Mouse (Mus musculus): ENCODE data around the gene Ugt1a2. TPM values are rescaled to one million over a fixed set of nuclear protein-coding genes. Genes with fewer than 3 reads are reported as not detected.

Gene Ugt1a2
- polyA plus RNA-seq, 1 experiment from 2014 or later, result not detected

- Histone ChIP-seq H3K27me3 (no peaks in the 10 kb centered on the region), H3K4me1 (replicated peaks) (peaks cover 16% of the 10 kb centered on the region), H3K9ac (no peak overlapping the region), H3K4me2 (no peak overlapping the region), H3K4me3 (no peak overlapping the region), H3K27ac (no peak overlapping the region), H3K36me3 (peaks cover 29% of the 10 kb centered on the region), H3K9me3 (peaks cover 62% of the 10 kb centered on the region)
- WGBS, result 82% methylated on average over 10 of the region's 10 CpGs
- no peak for ATAC-seq (ENCODE audit: low FRiP score)
Observed at GRCm38 (mm10) chr1:88256886-88257663, 56.7 kb downstream of the Ugt1a2 start.

GRCm38 (mm10) chr1:88257681-88258080, 57.3 kb downstream of the Ugt1a2 start:
- Histone ChIP-seq H3K27ac (no peak overlapping the region), H3K4me2 (no peak overlapping the region), H3K36me3 (peaks cover 35% of the 10 kb centered on the region), H3K4me1 (replicated peaks) (peaks cover 22% of the 10 kb centered on the region), H3K27me3 (no peaks in the 10 kb centered on the region), H3K4me3 (no peak overlapping the region), H3K9me3 (peaks cover 56% of the 10 kb centered on the region), H3K9ac (no peak overlapping the region)
- 79% methylated on average over 6 of the region's 6 CpGs for WGBS
- ATAC-seq (ENCODE audit: low FRiP score), result no peak

GRCm38 (mm10) chr1:88258361-88258760, 58.0 kb downstream of the Ugt1a2 start:
- no peak overlapping the region for H3K27ac ChIP-seq
- H3K4me2 ChIP-seq, result no peak overlapping the region
- WGBS, result 69% methylated on average over 6 of the region's 6 CpGs
- peaks cover 22% of the 10 kb centered on the region for H3K4me1 ChIP-seq (replicated peaks)
- no peak for ATAC-seq (ENCODE audit: low FRiP score)
- H3K4me3 ChIP-seq, result no peak overlapping the region
- H3K27me3 ChIP-seq, result no peaks in the 10 kb centered on the region
- H3K9me3 ChIP-seq, result peaks cover 50% of the 10 kb centered on the region
- no peak overlapping the region for H3K9ac ChIP-seq
- H3K36me3 ChIP-seq, result peaks cover 42% of the 10 kb centered on the region

GRCm38 (mm10) chr1:88258881-88259642, 58.7 kb downstream of the Ugt1a2 start:
- peaks cover 43% of the 10 kb centered on the region for H3K9me3 ChIP-seq
- H3K4me1 ChIP-seq (replicated peaks), result peaks cover 22% of the 10 kb centered on the region
- peaks cover 49% of the 10 kb centered on the region for H3K36me3 ChIP-seq
- H3K4me3 ChIP-seq, result no peak overlapping the region
- H3K27me3 ChIP-seq, result no peaks in the 10 kb centered on the region
- ATAC-seq (ENCODE audit: low FRiP score), result peak; percentile 3
- 0 out of 2 replicates have a peak overlapping the region, but pooled peaks have one; percentile 0 for H3K27ac ChIP-seq
- H3K4me2 ChIP-seq, result no peak overlapping the region
- H3K9ac ChIP-seq, result 0 out of 2 replicates have a peak overlapping the region, but pooled peaks have one; percentile 0
- WGBS, result 78% methylated on average over 8 of the region's 8 CpGs

- peaks cover 37% of the 10 kb centered on the region for H3K9me3 ChIP-seq
- peak; percentile 4 for ATAC-seq (ENCODE audit: low FRiP score)
- peaks cover 54% of the 10 kb centered on the region for H3K36me3 ChIP-seq
- 0 out of 2 replicates have a peak overlapping the region, but pooled peaks have one; percentile 0 for H3K9ac ChIP-seq
- H3K27ac ChIP-seq, result 0 out of 2 replicates have a peak overlapping the region, but pooled peaks have one; percentile 0
- H3K4me3 ChIP-seq, result no peak overlapping the region
- peaks cover 22% of the 10 kb centered on the region for H3K4me1 ChIP-seq (replicated peaks)
- no peaks in the 10 kb centered on the region for H3K27me3 ChIP-seq
- WGBS, result 78% methylated on average over 4 of the region's 4 CpGs
- H3K4me2 ChIP-seq, result no peak overlapping the region
Observed at GRCm38 (mm10) chr1:88259643-88260024, 59.2 kb downstream of the Ugt1a2 start.

GRCm38 (mm10) chr1:88260114-88260513, 59.7 kb downstream of the Ugt1a2 start:
- Histone ChIP-seq H3K9ac (no peak overlapping the region), H3K36me3 (peaks cover 59% of the 10 kb centered on the region), H3K4me1 (replicated peaks) (peaks cover 22% of the 10 kb centered on the region), H3K27ac (no peak overlapping the region), H3K4me3 (no peak overlapping the region), H3K4me2 (no peak overlapping the region), H3K9me3 (peaks cover 32% of the 10 kb centered on the region), H3K27me3 (no peaks in the 10 kb centered on the region)
- 80% methylated on average over 6 of the region's 6 CpGs for WGBS
- peak; percentile 7; the same call in 1 of the 2 replicates for ATAC-seq (ENCODE audit: low FRiP score)

- no peaks in the 10 kb centered on the region for H3K27me3 ChIP-seq
- H3K4me1 ChIP-seq (replicated peaks), result peaks cover 22% of the 10 kb centered on the region
- H3K27ac ChIP-seq, result no peak overlapping the region
- ATAC-seq (ENCODE audit: low FRiP score), result no peak
- peaks cover 25% of the 10 kb centered on the region for H3K9me3 ChIP-seq
- H3K4me2 ChIP-seq, result no peak overlapping the region
- WGBS, result 84% methylated on average over 10 of the region's 10 CpGs
- no peak overlapping the region for H3K9ac ChIP-seq
- H3K36me3 ChIP-seq, result peaks cover 66% of the 10 kb centered on the region
- no peak overlapping the region for H3K4me3 ChIP-seq
Observed at GRCm38 (mm10) chr1:88260604-88261377, 60.4 kb downstream of the Ugt1a2 start.

- WGBS, result 88% methylated on average over 7 of the region's 7 CpGs
- ATAC-seq (ENCODE audit: low FRiP score), result no peak
Observed at GRCm38 (mm10) chr1:88261706-88262105, 61.3 kb downstream of the Ugt1a2 start.

GRCm38 (mm10) chr1:88262255-88262654, 61.9 kb downstream of the Ugt1a2 start:
- WGBS, result 83% methylated on average over 4 of the region's 4 CpGs
- H3K36me3 ChIP-seq, result peaks cover 81% of the 10 kb centered on the region
- H3K27me3 ChIP-seq, result no peaks in the 10 kb centered on the region
- H3K27ac ChIP-seq, result no peak overlapping the region
- H3K4me2 ChIP-seq, result no peak overlapping the region
- no peak overlapping the region for H3K9ac ChIP-seq
- H3K4me1 ChIP-seq (replicated peaks), result peaks cover 22% of the 10 kb centered on the region
- ATAC-seq (ENCODE audit: low FRiP score), result no peak
- H3K9me3 ChIP-seq, result peaks cover 12% of the 10 kb centered on the region
- no peak overlapping the region for H3K4me3 ChIP-seq

More at GRCm38 (mm10) chr1:88261706-88262105, 61.3 kb downstream of the Ugt1a2 start:
- Histone ChIP-seq H3K4me1 (replicated peaks) (peaks cover 22% of the 10 kb centered on the region), H3K36me3 (peaks cover 75% of the 10 kb centered on the region), H3K27me3 (no peaks in the 10 kb centered on the region), H3K4me3 (no peak overlapping the region), H3K27ac (no peak overlapping the region), H3K4me2 (no peak overlapping the region), H3K9me3 (peaks cover 16% of the 10 kb centered on the region), H3K9ac (no peak overlapping the region)

- peaks cover 22% of the 10 kb centered on the region for H3K4me1 ChIP-seq (replicated peaks)
- H3K9ac ChIP-seq, result no peak overlapping the region
- peaks cover 5% of the 10 kb centered on the region for H3K9me3 ChIP-seq
- no peaks in the 10 kb centered on the region for H3K27me3 ChIP-seq
- H3K4me3 ChIP-seq, result no peak overlapping the region
- no peak overlapping the region for H3K4me2 ChIP-seq
- H3K27ac ChIP-seq, result no peak overlapping the region
- ATAC-seq (ENCODE audit: low FRiP score), result no peak
- peaks cover 88% of the 10 kb centered on the region for H3K36me3 ChIP-seq
- 79% methylated on average over 6 of the region's 6 CpGs for WGBS
Observed at GRCm38 (mm10) chr1:88262961-88263360, 62.6 kb downstream of the Ugt1a2 start.

GRCm38 (mm10) chr1:88263778-88264177, 63.4 kb downstream of the Ugt1a2 start:
- Histone ChIP-seq H3K9ac (no peak overlapping the region), H3K36me3 (peaks cover 96% of the 10 kb centered on the region), H3K27ac (no peak overlapping the region), H3K4me3 (no peak overlapping the region), H3K9me3 (no peaks in the 10 kb centered on the region), H3K4me1 (replicated peaks) (peaks cover 18% of the 10 kb centered on the region), H3K4me2 (no peak overlapping the region), H3K27me3 (no peaks in the 10 kb centered on the region)
- ATAC-seq (ENCODE audit: low FRiP score), result no peak
- WGBS, result 92% methylated on average over 5 of the region's 5 CpGs
